Mouse (Mus musculus): ENCODE results near the gene Sgsm2.

DNA sequence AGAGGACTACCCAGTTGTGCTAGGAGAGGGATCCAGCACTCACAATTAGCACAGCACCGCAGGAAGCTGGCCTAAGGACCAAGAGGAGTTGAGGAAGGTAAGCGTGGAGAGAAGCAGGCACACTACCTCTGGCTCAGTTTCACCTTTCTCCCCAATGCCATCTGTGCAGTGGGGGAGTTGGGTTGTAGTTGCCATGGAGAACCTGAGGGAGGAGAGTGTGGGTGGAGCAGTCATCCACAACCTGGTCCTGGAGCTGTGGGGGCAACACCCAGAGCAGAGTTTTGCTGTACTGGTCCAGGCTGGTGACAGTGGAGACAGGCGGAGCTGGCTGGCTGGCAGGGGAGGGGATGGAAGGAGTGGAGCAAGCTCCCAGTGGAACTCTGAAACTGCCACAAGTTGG is 22.2 kb downstream of the Sgsm2 start:
- TF ChIP-seq CTCF (IDR thresholded peaks at IDR 0.05; ENCODE audit: low read depth) (no peak), EP300 (IDR thresholded peaks at IDR 0.05; ENCODE audit: low read depth) (no peak)

Data from liver, embryonic 14.5 days (tissue).